Mouse (Mus musculus) frontal cortex, postnatal 14 days (tissue): ENCODE data around the gene Vwa8.

Experiments used
- DNase-seq, 2 experiments: peaks; one replicate each; pipeline ENCODE4 v3.0.0; 2022; ENCODE audit warnings: low spot score in 2 of 2

Gene Vwa8

GRCm38 (mm10) chr14:79089464-79089863 is 240.6 kb downstream of the Vwa8 start:
- DNase-seq, result peak; percentile 13 to 22

- DNase-seq, result no peak
These were observed 248.3 kb downstream of the Vwa8 start for GRCm38 (mm10) chr14:79097181-79097580.

GRCm38 (mm10) chr14:79106655-79107515 is 258.0 kb downstream of the Vwa8 start:
- peak; percentile 67 to 73 for DNase-seq

GRCm38 (mm10) chr14:79109375-79109774 is 260.5 kb downstream of the Vwa8 start:
- no peak for DNase-seq

- no peak for DNase-seq
These were observed 261.2 kb downstream of the Vwa8 start for GRCm38 (mm10) chr14:79110012-79110411.

- no peak for DNase-seq
These were observed 263.2 kb downstream of the Vwa8 start for GRCm38 (mm10) chr14:79112050-79112449.

GRCm38 (mm10) chr14:79114526-79115383 is 265.9 kb downstream of the Vwa8 start:
- DNase-seq, result no peak

- no peak for DNase-seq
These were observed 269.6 kb downstream of the Vwa8 start for GRCm38 (mm10) chr14:79118457-79118856.

GRCm38 (mm10) chr14:79119354-79119753 is 270.5 kb downstream of the Vwa8 start:
- no peak for DNase-seq

- DNase-seq, result no peak
These were observed 271.8 kb downstream of the Vwa8 start for GRCm38 (mm10) chr14:79120681-79121080.

- no peak for DNase-seq
These were observed 274.6 kb downstream of the Vwa8 start for GRCm38 (mm10) chr14:79123466-79123865.

- DNase-seq, result no peak
These were observed 275.8 kb downstream of the Vwa8 start for GRCm38 (mm10) chr14:79124643-79125042.

GRCm38 (mm10) chr14:79126176-79126575 is 277.3 kb downstream of the Vwa8 start:
- DNase-seq, result no peak

- DNase-seq, result no peak
These were observed 286.1 kb downstream of the Vwa8 start for GRCm38 (mm10) chr14:79134891-79135334.

GRCm38 (mm10) chr14:79135441-79135840 is 286.6 kb downstream of the Vwa8 start:
- DNase-seq, result no peak

- no peak for DNase-seq
These were observed 287.7 kb downstream of the Vwa8 start for GRCm38 (mm10) chr14:79136585-79136984.

GRCm38 (mm10) chr14:79137100-79137499 is 288.2 kb downstream of the Vwa8 start:
- DNase-seq, result no peak

- no peak for DNase-seq
These were observed 290.3 kb downstream of the Vwa8 start for GRCm38 (mm10) chr14:79139096-79139651.

GRCm38 (mm10) chr14:79139918-79140825 is 291.3 kb downstream of the Vwa8 start:
- DNase-seq, result no peak

- no peak for DNase-seq
These were observed 292.0 kb downstream of the Vwa8 start for GRCm38 (mm10) chr14:79140826-79141219.

GRCm38 (mm10) chr14:79142342-79142741 is 293.5 kb downstream of the Vwa8 start:
- DNase-seq, result no peak
